Mouse (Mus musculus) neural tube, embryonic 15.5 days (tissue): ENCODE results near the gene Gng8. TPM values are rescaled to one million over a fixed set of nuclear protein-coding genes. Genes with fewer than 3 reads are reported as not detected.

ENCODE experiments used
- ATAC-seq: fragments of 200-750 bp; cut with Nextera tagmentation; 2 replicates; pipeline ENCODE4 v1.8.0; 2017; ENCODE audit warnings: mild to moderate bottlenecking, moderate TSS enrichment, moderate library complexity; ENCODE audit not compliant: low FRiP score
- H3K27ac ChIP-seq: fragments of 300-500 bp; sonication (generic); replicated peaks from 2 replicates; pipeline ENCODE4 v1.5.1; 2015; ENCODE audit warnings: mild to moderate bottlenecking, inconsistent platforms
- H3K27me3 ChIP-seq: fragments of 300-500 bp; sonication (generic); replicated peaks from 2 replicates; pipeline ENCODE4 v1.6.1; 2015; ENCODE audit warnings: inconsistent platforms
- H3K36me3 ChIP-seq: fragments of 300-500 bp; sonication (generic); 2 replicates; pipeline ENCODE4 v1.6.1; 2015; ENCODE audit warnings: inconsistent platforms
- H3K4me1 ChIP-seq: fragments of 300-500 bp; sonication (generic); 2 replicates; pipeline ENCODE4 v1.6.1; 2015; ENCODE audit warnings: inconsistent platforms
- H3K4me2 ChIP-seq: fragments of 300-500 bp; sonication (generic); 2 replicates; pipeline ENCODE4 v1.6.1; 2015; ENCODE audit warnings: inconsistent platforms, mild to moderate bottlenecking, moderate library complexity
- H3K4me3 ChIP-seq: fragments of 300-500 bp; sonication (generic); replicated peaks from 2 replicates; pipeline ENCODE4 v1.5.1; 2015; ENCODE audit warnings: mild to moderate bottlenecking, inconsistent platforms
- H3K9ac ChIP-seq: fragments of 300-500 bp; sonication (generic); replicated peaks from 2 replicates; pipeline ENCODE4 v1.6.1; 2015; ENCODE audit warnings: mild to moderate bottlenecking, inconsistent platforms
- H3K9me3 ChIP-seq: fragments of 300-500 bp; sonication (generic); replicated peaks from 2 replicates; pipeline ENCODE4 v1.6.1; 2016; ENCODE audit warnings: inconsistent platforms
- WGBS: fragments of 180-500 bp; shearing (Covaris S2); methylation state at CpG from one replicate; pipeline ENCODE4 v1.1.7; 2015; ENCODE audit warnings: mixed read lengths; 5-methylcytosine and 5-hydroxymethylcytosine counted together
- polyA plus RNA-seq: library from polyadenylated mRNA; unstranded; fragments of >200 nt; fragmentation: Nextera tagmentation; extraction: Ambion mirVana; gene quantifications from 2 replicates; pipeline ENCODE4 v1.2.1, GENCODE M21; 2015

Gene Gng8
- 4.0 and 4.1 TPM in 2 replicates for polyA plus RNA-seq

GRCm38 (mm10) chr7:16891641-16892351 lies at the start of gene Gng8:
Gene Gng8, plus strand, starts transcription at chr7:16891786.
- under 1% methylated on average over 30 of the region's 30 CpGs for WGBS
- Histone ChIP-seq H3K36me3 (peaks cover 6% of the 10 kb centered on the region), H3K4me1 (peaks cover 32% of the 10 kb centered on the region), H3K9me3 (no peaks in the 10 kb centered on the region), H3K27ac (peak within 1 kb of the TSS; percentile 58; the same call in 1 of the 2 replicates), H3K4me3 (peak within 1 kb of the TSS; percentile 30), H3K27me3 (peaks cover 36% of the 10 kb centered on the region), H3K9ac (peak within 1 kb of the TSS; percentile 17; the same call in 1 of the 2 replicates), H3K4me2 (peak within 1 kb of the TSS; percentile 64)
- ATAC-seq = peak; percentile 74

DNA sequence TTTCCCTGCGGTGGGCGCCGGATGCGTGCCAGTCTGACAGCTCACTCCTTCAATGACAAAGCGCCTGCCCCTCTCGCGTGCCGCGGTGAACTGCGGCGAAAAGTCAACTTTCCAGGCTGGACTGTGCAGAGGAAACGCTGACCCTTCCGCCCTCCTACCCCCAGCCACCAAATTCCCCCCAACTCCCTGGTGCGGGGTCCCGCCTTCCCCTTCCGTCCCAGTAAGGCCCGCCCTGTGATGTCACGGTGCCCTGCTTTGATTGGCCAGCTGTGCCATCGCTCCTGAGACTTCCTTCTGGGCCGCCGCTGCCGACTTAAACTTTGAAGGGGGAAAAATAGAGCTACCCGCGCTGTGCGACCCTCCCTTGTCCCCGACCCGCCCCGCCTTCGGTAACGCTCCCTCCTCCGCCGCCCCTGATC lies 48.9 kb upstream of the Gng8 start, which contains the start of gene Prkd2:
Gene Prkd2 (plus strand): TSS at position 258 of the 419 bp plus-strand sequence.
- Histone ChIP-seq H3K27me3 (no peaks in the 10 kb centered on the region), H3K27ac (peak within 1 kb of the TSS; percentile 76), H3K4me3 (peak within 1 kb of the TSS; percentile 59), H3K36me3 (peaks cover 41% of the 10 kb centered on the region), H3K9me3 (no peaks in the 10 kb centered on the region), H3K4me2 (peak within 1 kb of the TSS; percentile 98), H3K4me1 (peaks cover 45% of the 10 kb centered on the region), H3K9ac (peak within 1 kb of the TSS; percentile 74)
- WGBS = under 1% methylated on average over 31 of the region's 32 CpGs
- peak; percentile 88 for ATAC-seq

DNA sequence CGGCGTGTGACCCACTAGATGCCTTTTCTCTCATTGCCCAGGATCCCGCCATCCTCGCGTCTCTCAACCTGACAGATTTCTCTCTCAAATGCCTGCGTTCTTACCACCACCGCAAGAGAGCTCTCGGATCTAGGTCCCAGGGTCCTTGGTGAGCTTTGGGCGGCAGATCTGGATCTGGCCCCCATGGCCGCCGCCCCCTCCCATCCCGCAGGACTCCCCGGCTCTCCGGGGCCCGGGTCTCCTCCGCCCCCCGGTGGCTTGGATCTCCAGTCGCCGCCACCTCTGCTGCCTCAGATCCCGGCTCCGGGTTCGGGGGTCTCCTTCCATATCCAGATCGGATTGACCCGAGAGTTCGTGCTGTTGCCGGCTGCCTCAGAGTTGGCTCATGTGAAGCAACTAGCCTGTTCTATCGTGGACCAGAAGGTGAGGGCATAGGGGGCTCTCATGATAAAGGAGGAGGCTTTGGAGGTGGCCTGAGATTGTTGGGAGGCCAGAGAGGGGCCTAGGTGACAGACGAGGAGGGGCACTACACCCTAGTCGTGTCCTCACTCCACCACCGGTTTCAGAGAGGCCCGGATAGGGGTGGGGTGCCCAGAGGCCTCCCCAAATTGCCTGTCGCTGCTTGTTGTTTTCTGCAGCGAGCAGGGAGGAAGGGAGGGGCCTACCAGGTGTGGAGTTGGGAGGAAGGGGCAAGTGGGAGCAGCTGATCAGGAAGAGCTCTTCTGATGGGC lies 48.0 kb upstream of the Gng8 start:
- no peaks in the 10 kb centered on the region for H3K27me3 ChIP-seq
- ATAC-seq = peak; percentile 9; the same call in 1 of the 2 replicates
- H3K4me2 ChIP-seq = peak overlapping the region; percentile 98
- peaks cover 45% of the 10 kb centered on the region for H3K4me1 ChIP-seq
- peaks cover 32% of the 10 kb centered on the region for H3K36me3 ChIP-seq
- peak overlapping the region; percentile 59 for H3K4me3 ChIP-seq
- peak overlapping the region; percentile 70 for H3K27ac ChIP-seq
- no peaks in the 10 kb centered on the region for H3K9me3 ChIP-seq
- peak overlapping the region; percentile 74 for H3K9ac ChIP-seq
- WGBS = 1% methylated on average over 33 of the region's 33 CpGs

- Histone ChIP-seq H3K4me1 (peaks cover 45% of the 10 kb centered on the region), H3K36me3 (peaks cover 29% of the 10 kb centered on the region), H3K27ac (peak overlapping the region; percentile 54; the same call in 1 of the 2 replicates), H3K27me3 (no peaks in the 10 kb centered on the region), H3K4me3 (peak overlapping the region; percentile 59; the same call in 1 of the 2 replicates), H3K9ac (0 out of 2 replicates have a peak overlapping the region, but pooled peaks have one; percentile 74), H3K9me3 (no peaks in the 10 kb centered on the region), H3K4me2 (peak overlapping the region; percentile 98)
- ATAC-seq = no peak
- 63% methylated on average over 3 of the region's 3 CpGs for WGBS
Observed at GRCm38 (mm10) chr7:16844696-16845071, 46.9 kb upstream of the Gng8 start.

DNA sequence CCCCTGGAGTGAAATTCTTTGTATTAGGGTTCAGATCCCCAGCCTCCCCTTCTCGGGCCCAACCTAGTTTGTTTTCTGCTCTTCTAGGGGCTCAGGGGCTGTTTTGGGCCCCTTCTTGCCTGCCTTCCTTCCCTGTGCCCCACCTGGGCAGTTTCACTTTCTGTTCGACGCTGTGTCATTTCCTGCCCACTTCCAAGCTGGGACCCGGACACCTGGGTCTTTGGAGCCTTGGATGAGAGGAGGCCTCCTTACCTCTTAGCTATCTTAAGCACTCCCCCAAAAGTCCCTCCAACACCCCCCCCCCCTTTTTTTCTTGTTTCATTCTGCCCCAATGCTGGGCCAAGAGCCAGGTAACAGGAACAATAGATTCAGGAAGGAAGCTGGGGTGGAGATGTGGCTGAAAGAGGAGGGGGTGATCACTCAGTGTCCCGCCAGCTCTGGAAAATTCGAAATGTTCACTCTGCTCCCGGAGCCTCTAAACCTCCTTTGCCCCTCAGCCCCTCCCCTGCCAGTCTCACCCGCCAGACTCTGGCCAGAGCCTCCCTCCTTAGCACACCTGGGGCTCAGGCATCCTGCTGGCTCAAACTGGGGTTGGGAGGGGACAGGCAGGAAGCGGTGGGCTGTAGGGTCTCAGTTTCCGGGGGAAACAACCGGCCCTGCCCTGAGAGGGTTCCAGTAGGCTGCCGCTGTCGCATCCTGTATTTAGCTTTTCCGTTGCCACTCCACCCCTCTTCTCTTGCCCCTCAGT lies 46.3 kb upstream of the Gng8 start:
- H3K27me3 ChIP-seq = no peaks in the 10 kb centered on the region
- H3K4me3 ChIP-seq = peak overlapping the region; percentile 59
- H3K9me3 ChIP-seq = no peaks in the 10 kb centered on the region
- H3K4me2 ChIP-seq = peak overlapping the region; percentile 98
- H3K9ac ChIP-seq = peak overlapping the region; percentile 23; the same call in 1 of the 2 replicates
- peak overlapping the region; percentile 54; the same call in 1 of the 2 replicates for H3K27ac ChIP-seq
- H3K36me3 ChIP-seq = peaks cover 29% of the 10 kb centered on the region
- H3K4me1 ChIP-seq = peaks cover 45% of the 10 kb centered on the region
- 36% methylated on average over 14 of the region's 14 CpGs for WGBS
- ATAC-seq = no peak

DNA sequence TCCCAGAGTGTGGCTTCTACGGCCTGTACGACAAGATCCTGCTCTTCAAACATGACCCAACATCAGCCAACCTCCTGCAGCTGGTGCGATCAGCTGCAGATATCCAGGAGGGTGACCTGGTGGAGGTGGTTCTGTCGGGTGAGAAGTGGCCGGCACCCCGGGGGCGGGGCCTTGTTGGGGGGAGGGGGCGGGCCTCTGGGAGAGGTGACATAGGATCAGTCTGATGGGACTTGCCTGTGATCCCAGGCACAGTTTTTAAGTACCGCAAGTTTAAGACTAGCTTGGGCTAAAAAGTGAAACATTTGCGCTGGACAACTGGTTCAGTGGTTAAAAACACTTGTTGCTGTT lies 45.8 kb upstream of the Gng8 start:
- Histone ChIP-seq H3K4me2 (peak overlapping the region; percentile 98), H3K9me3 (no peaks in the 10 kb centered on the region), H3K4me3 (0 out of 2 replicates have a peak overlapping the region, but pooled peaks have one; percentile 59), H3K27ac (no peak overlapping the region), H3K4me1 (peaks cover 45% of the 10 kb centered on the region), H3K27me3 (no peaks in the 10 kb centered on the region), H3K36me3 (peaks cover 29% of the 10 kb centered on the region), H3K9ac (no peak overlapping the region)
- WGBS = 40% methylated on average over 10 of the region's 10 CpGs
- no peak for ATAC-seq

GRCm38 (mm10) chr7:16846775-16847174 lies 44.8 kb upstream of the Gng8 start:
- H3K4me1 ChIP-seq = peaks cover 38% of the 10 kb centered on the region
- H3K36me3 ChIP-seq = peaks cover 20% of the 10 kb centered on the region
- no peak overlapping the region for H3K9ac ChIP-seq
- no peaks in the 10 kb centered on the region for H3K27me3 ChIP-seq
- no peak overlapping the region for H3K4me2 ChIP-seq
- no peak overlapping the region for H3K4me3 ChIP-seq
- no peak for ATAC-seq
- H3K27ac ChIP-seq = no peak overlapping the region
- no peaks in the 10 kb centered on the region for H3K9me3 ChIP-seq
- 95% methylated on average over 5 of the region's 5 CpGs for WGBS

DNA sequence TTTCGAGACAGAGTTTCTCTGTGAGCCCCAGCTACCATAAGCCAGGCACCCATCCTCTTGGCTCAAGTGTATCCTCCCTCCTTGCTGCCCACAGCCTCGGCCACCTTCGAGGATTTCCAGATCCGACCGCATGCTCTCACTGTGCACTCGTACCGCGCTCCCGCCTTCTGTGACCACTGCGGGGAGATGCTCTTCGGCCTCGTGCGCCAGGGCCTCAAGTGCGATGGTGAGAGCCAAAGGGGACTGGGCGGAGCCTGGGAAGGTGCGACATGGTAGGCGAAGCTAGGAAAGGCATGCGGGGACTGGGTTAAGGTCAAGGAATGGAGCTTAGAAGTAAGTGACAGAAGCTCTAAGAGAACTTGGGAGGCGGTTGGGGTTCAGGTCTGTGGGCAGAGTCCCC lies 44.1 kb upstream of the Gng8 start:
- Histone ChIP-seq H3K9me3 (no peaks in the 10 kb centered on the region), H3K9ac (no peak overlapping the region), H3K36me3 (peaks cover 20% of the 10 kb centered on the region), H3K4me1 (peaks cover 30% of the 10 kb centered on the region), H3K27ac (no peak overlapping the region), H3K4me2 (no peak overlapping the region), H3K4me3 (no peak overlapping the region), H3K27me3 (no peaks in the 10 kb centered on the region)
- ATAC-seq = no peak
- WGBS = 85% methylated on average over 19 of the region's 19 CpGs

- Histone ChIP-seq H3K4me3 (no peak overlapping the region), H3K4me1 (peaks cover 23% of the 10 kb centered on the region), H3K27ac (no peak overlapping the region), H3K9ac (no peak overlapping the region), H3K9me3 (no peaks in the 10 kb centered on the region), H3K4me2 (no peak overlapping the region), H3K27me3 (no peaks in the 10 kb centered on the region), H3K36me3 (peaks cover 24% of the 10 kb centered on the region)
- WGBS = 21% methylated on average over 17 of the region's 17 CpGs
- no peak for ATAC-seq
Observed at GRCm38 (mm10) chr7:16848579-16848978, 43.0 kb upstream of the Gng8 start.

DNA sequence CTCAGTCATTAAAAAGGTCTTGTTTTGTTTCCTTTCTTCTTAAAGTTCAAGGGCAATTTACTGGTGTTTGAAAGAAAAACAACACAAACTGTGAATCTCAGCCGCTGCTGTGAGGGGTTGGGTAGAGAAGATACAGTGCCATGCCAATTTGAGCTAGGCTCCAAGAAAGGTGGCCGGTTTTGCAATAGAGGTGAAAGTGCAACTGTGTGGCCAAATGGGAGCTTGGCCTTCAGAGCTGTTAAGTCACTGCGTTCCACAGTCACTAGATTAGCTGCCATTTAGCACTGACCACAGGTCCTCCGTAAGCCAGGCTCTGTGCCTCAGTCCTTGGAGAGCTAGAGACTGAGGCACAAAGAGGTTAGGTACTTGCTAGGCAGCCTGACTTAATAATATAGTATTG lies 40.0 kb upstream of the Gng8 start:
- 97% methylated on average over 4 of the region's 4 CpGs for WGBS
- peaks cover 51% of the 10 kb centered on the region for H3K36me3 ChIP-seq

GRCm38 (mm10) chr7:16853302-16853831 lies 38.2 kb upstream of the Gng8 start:
- no peak for ATAC-seq
- H3K36me3 ChIP-seq = peaks cover 64% of the 10 kb centered on the region
- H3K4me1 ChIP-seq = no peaks in the 10 kb centered on the region
- no peak overlapping the region for H3K4me2 ChIP-seq
- no peaks in the 10 kb centered on the region for H3K9me3 ChIP-seq
- H3K9ac ChIP-seq = no peak overlapping the region
- no peak overlapping the region for H3K4me3 ChIP-seq
- no peaks in the 10 kb centered on the region for H3K27me3 ChIP-seq
- WGBS = 90% methylated on average over 14 of the region's 14 CpGs
- no peak overlapping the region for H3K27ac ChIP-seq

More for the DNA sequence above, 40.0 kb upstream of the Gng8 start:
- ATAC-seq = no peak
- Histone ChIP-seq H3K4me2 (no peak overlapping the region), H3K9ac (no peak overlapping the region), H3K27ac (no peak overlapping the region), H3K4me1 (no peaks in the 10 kb centered on the region), H3K27me3 (no peaks in the 10 kb centered on the region), H3K9me3 (no peaks in the 10 kb centered on the region), H3K4me3 (no peak overlapping the region)
